Mouse (Mus musculus): ENCODE data around the gene Npnt.

The Npnt gene

GRCm38 (mm10) chr3:132851841-132852728 lies 98.0 kb downstream of the Npnt start:
- DNase-seq: no peak

- no peak for DNase-seq
Observed at GRCm38 (mm10) chr3:132851417-132851816, 98.7 kb downstream of the Npnt start.

GRCm38 (mm10) chr3:132850431-132850830 lies 99.7 kb downstream of the Npnt start:
- DNase-seq: no peak

GRCm38 (mm10) chr3:132849669-132850068 lies 100.4 kb downstream of the Npnt start:
- DNase-seq: no peak

- DNase-seq: no peak
Observed at GRCm38 (mm10) chr3:132842676-132843075, 107.4 kb downstream of the Npnt start.

GRCm38 (mm10) chr3:132839516-132839915 lies 110.6 kb downstream of the Npnt start:
- DNase-seq: peak; percentile 32 to 42

GRCm38 (mm10) chr3:132838656-132839417 lies 111.3 kb downstream of the Npnt start:
- no peak for DNase-seq

- DNase-seq: no peak
Observed at GRCm38 (mm10) chr3:132837134-132837533, 113.0 kb downstream of the Npnt start.

- DNase-seq: peak in 1 of 2 experiments; percentile 32
Observed at GRCm38 (mm10) chr3:132835118-132835794, 114.8 kb downstream of the Npnt start.
